Mouse (Mus musculus) spleen, adult 2 months (tissue): ENCODE measurements around the gene Ldlr.

Experiments used
- CTCF ChIP-seq: fragments of 200-500 bp; IDR thresholded peaks from 2 replicates; pipeline ENCODE4 v1.5.1; 2011; ENCODE audit warnings: mild to moderate bottlenecking, inconsistent platforms; ENCODE audit not compliant: insufficient read depth, insufficient read length, insufficient replicate concordance; ENCODE audit errors: extremely low read depth
- POLR2A ChIP-seq: fragments of 200-500 bp; IDR thresholded peaks from 2 replicates; pipeline ENCODE4 v1.6.1; 2011; ENCODE audit warnings: low read depth, low read length, inconsistent platforms

GRCm38 (mm10) chr9:21794925-21795324 is 71.6 kb downstream of the Ldlr start:
- TF ChIP-seq POLR2A (no peak), CTCF (no peak)
